Mouse (Mus musculus): Measurements from ENCODE around the gene Glud1.

DNA sequence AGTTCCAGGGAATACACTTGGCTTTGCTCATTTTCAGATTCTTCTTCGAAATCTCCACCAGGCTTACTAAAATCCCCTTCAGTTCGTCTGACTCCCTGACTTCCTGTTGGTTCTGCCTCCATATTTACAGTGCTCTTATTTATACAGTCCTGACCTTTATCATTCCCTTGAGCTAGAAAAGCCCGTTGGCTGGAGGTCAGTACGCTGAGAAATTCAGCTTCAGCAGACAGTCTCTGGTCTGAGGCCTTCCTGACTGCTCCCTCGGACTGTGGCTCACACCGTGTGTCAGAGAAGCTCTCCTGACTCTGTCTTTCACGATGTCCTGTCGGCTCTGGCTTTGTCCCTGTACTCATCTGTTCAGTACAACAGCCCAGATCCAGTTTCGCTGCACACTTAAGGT is 42.5 kb upstream of the Glud1 start:
- TF ChIP-seq CTCF (conservative IDR thresholded peaks at IDR 0.05; ENCODE audit: insufficient read depth, insufficient read length, low read depth, low read length) (no peak), POLR2A (IDR thresholded peaks at IDR 0.05; ENCODE audit: low read depth, low read length) (no peak)
